Mouse (Mus musculus): ENCODE data around the gene Milr1.
"Not testable (repeated sequence)": the region's sequence is repeated elsewhere in the genome, so short reads cannot be mapped to it uniquely, and the experiment has no call there.

Gene Milr1

DNA sequence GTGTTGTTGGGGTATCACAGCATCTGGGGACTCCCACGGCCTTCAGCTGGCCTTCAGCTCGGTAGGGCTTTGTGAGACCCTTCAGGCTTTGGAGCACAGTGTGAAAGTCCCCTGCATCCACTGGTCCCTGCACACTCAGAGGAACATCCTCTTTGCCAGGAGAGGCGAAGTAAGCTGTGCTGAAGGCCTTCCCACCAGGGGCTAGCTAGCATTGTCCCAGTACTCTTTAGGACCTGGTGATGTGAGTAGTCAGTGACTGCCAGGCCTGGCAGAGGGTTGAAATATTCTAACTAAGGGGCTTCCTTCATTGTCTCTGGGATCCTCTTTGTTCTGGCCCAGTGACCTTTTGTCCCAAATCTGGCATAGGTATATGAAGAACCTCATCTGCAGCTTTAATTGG is 14.4 kb upstream of the Milr1 start:
- no peak for DNase-seq

DNA sequence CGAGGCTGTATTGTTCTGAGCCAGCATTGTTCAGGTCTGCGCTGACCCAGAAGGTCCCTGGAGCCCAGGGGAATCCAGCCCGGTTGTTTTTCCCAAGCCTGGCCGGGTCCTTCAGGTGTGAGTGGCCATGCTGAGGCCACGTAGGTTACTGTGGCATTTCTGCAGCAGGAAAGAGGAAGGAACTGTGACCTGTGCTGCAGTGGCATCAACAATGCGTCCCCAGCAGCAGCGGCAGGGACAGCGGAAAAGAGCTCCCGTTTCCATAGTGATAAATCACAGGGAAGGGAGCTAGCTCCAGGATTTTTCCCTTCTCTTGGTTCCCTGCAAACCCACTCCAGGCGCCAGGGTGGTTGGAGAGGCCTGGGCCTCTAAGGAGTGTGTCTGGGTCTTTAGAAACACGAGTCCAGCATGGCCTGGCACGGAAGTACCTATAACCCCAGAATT is 13.8 kb upstream of the Milr1 start:
- DNase-seq = peak; percentile 15

DNA sequence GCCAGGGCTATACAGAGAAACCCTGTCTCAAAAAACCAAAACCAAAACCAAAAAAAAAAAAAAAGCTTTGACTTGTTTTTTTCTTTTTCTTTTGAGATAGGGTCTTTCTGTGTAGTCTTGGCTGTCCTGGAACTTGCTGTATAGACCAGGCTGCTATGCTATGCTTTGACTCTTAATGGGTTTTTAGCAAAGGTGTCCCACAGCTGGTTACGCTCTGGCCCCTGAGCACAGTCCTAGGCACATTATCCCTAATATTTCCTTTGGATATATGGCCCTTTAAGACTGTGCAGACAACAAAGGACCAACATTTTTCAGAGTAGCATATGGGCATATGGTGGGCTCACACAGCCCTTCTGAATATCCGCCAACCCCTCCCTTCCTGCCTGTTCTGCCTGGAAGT is 11.9 kb upstream of the Milr1 start:
- DNase-seq = no peak

GRCm38 (mm10) chr11:106740724-106741123 is 10.3 kb upstream of the Milr1 start:
- not testable (repeated sequence) for DNase-seq

DNA sequence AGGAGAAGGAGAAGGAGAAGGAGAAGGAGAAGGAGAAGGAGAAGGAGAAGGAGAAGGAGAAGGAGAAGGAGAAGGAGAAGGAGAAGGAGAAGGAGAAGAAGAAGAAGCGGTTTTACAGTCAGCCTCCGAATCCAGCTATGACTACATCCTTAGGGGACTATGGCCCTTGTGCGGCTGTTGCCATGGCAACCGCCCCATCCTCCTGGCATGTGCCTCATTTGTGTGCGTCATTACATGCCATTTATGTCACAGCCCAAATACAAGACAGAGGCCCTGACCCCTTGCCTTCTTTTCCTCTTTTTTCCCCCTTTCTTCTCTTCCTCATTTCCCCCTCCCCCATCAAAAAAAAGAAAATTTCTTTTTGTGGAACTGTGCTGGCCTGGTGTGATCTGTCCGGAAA is 9.8 kb upstream of the Milr1 start:
- DNase-seq = peak; percentile 20

DNA sequence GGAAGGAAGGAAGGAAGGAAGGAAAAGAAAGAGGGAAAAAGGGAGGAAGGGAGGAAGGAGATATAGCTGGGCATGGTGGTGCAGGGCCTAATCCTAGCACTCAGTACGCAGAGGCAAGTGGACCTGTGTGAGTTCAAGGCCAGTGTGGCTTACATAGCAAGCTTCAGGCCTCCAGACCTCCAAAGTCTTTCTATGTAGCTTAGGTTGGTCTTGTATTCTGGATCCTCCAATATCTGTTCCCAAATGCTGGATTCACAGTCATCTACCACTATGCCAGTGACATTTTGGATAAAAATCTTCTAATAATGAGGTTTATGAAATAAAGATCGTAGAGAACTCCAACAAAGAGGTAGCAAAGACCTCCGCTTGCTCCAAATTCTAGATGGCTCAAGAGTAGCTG is 9.2 kb upstream of the Milr1 start:
- no peak for DNase-seq

- no peak for DNase-seq
These were observed 8.6 kb upstream of the Milr1 start for GRCm38 (mm10) chr11:106742388-106742841.

- DNase-seq = no peak
These were observed 6.1 kb upstream of the Milr1 start for GRCm38 (mm10) chr11:106744949-106745348.

DNA sequence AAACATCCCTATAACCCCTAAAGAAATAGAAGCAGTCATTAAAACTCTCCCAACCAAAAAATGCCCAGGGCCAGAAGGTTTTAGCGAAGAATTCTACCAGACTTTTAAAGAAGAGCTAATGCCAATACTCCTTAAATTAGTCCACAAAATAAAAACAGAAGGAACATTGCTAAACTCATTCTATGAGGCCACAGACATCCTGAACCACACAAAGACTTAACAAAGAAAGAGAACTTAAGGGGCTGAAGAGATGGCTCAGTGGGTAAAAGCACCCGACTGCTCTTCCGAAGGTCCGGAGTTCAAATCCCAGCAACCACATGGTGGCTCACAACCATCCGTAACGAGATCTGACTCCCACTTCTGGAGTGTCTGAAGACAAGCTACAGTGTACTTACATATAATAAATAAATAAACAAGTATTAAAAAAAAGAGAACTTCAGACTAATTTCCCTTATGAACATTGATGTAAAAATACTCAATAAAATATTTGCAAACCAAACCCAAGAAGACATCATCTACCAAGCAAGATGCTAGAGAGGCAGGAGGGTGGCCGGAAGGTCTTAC is 1.4 kb upstream of the Milr1 start:
- DNase-seq = not testable (repeated sequence)

- no peak for DNase-seq
These were observed 790 bp upstream of the Milr1 start, which contains the start of gene Pecam1 for GRCm38 (mm10) chr11:106750121-106750751. Gene Pecam1, minus strand, starts transcription at chr11:106750628.

GRCm38 (mm10) chr11:106752103-106752502 is 1.1 kb downstream of the Milr1 start:
- no peak for DNase-seq

DNA sequence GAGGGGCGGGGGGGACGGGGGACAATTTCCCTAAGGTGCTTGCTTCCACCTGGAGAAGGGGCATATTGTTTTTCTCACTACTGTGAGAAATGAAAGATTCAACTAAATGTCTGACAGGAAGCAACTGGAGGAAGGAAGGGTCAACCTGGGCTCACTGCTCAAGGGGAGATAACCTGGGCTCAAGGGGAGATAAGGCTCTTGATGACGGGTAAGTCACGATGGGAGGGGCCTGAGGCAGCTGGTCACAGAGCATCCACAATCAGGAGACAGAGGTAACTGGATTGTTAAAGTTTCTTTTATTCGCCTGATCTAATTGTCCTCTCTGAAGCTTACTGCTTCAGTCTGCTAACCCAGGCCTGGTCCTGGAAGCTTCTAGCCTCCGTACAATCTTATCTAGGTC is 2.3 kb downstream of the Milr1 start:
- no peak for DNase-seq

GRCm38 (mm10) chr11:106755583-106755982 is 4.6 kb downstream of the Milr1 start:
- no peak for DNase-seq

DNA sequence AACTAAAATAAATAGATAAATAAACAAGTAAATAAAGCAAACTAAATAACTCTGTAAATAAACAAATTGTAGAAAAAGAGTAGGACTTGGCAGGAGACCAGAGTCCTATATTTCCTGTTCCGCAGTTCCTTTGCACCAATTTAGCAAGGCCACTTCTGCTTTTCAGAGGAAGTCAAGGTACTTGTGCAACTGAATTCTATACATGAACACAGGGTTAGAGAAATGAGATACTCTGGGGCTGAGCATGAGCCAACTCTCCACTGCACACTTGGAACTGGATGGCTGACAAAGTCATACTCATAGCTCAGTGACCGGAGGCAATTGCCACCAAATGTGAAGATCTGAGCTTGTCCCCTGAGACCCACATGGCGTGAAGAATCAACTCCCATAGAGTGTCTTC is 8.0 kb downstream of the Milr1 start:
- DNase-seq = no peak

- no peak for DNase-seq
These were observed 9.5 kb downstream of the Milr1 start for GRCm38 (mm10) chr11:106760511-106760910.

DNA sequence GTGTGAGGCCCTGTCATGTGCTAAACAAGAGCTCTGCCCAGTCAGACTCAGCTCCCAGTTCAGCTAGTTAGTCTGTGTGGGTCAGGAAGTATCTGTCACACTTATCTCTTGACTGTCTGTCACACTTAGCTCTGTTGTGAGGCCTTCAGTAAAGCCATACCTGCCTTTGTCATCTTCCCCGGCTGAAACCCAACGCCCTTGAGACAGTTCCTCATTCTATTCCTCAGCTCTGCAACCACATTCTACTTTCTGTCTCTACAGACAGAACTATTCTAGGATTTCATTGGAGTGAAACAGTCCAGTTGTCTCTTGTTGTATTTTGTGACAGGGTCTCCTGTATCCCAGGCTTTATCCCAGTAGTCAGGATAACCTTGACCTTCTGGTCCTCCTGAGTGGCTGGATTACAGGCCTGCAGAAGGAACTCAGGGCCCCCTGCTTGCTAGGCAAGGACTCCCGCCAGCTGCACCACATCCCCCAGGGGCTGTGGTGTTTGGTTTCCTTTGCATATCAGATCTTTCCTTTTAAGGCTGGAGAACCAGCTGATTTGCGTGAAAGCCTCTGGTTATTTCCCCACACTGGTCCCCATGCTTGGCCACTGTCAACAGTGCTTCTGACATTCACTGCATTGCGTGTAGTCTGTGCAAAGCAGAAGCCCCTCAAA is 11.2 kb downstream of the Milr1 start:
- no peak for DNase-seq

DNA sequence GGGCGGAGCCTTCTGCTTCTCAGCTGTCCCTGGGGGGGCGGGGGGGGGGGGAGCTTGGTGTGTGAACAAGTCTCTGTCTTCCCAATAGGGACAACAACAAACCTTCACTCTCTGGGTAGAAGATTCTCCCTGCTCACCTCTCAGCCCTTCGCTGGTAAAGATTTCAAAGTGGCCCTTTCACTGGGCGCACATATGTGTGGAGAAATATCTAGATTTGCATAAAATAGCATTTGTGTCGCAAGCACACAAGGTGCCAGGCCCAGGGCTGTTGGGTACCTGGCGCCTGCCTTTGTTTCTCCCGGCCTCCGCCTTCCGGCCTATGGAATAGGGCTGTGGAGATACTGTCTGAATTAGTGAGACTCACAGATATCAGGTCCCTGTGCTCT is 11.8 kb downstream of the Milr1 start:
- no peak for DNase-seq

GRCm38 (mm10) chr11:106766611-106767162 is 15.7 kb downstream of the Milr1 start:
- no peak for DNase-seq

DNA sequence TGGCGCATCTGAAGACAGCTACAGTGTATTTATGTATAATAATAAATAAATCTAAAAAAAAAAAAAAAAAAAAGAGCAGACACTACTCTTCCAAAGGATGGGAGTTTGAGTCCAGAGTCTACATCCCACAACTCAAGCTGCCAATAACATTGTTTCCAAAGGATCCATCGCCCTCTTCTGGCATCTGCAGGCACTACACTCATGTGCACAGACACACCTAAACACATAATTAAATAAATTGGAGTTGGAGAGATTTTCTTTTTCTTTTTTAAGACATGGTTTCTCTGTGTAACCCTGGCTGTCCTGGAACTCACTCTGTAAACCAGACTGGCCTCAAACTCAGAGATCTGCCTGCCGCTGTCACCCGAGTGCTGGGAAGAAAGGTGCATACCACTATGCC is 16.5 kb downstream of the Milr1 start:
- DNase-seq = no peak

DNA sequence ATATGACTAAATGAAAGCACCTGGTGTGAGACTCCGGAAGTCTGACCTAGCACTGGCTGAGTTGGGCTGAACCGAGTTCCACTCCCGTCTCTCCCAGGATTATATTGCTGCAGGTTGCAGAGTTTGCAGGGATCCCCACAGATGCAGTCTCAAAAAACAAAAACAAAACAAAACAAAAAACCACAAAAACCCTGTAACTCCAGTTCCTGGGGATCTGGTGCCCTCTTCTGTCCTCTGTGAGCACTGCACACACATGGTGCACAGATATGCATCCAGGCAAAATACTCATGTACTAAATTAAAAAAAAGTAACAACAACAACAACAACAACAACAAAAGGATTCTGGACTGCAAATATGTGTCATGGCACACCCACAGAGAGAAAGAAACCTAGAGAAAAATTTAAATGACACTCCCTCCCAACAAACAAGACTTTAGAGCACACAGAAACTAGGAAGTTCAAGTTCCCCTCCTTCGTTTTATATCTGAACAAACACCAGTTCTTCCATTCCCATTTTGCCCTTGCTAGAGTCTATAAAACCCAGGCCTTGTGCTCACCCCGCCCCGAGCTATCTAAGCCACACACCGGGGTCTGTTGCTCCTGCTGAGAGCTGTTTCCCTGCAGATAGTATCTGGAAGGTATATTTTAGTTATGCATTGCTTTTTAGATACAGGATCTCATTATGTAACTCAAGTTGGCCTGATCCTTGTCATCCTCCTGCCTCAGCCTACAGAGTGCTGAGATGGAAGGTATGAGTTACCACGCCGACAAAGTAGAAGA is 19.4 kb downstream of the Milr1 start:
- no peak for DNase-seq

GRCm38 (mm10) chr11:106773061-106773460 is 22.0 kb downstream of the Milr1 start:
- no peak for DNase-seq

- no peak for DNase-seq
These were observed 25.9 kb downstream of the Milr1 start for GRCm38 (mm10) chr11:106776960-106777359.

GRCm38 (mm10) chr11:106777395-106777794 is 26.4 kb downstream of the Milr1 start:
- no peak for DNase-seq

All from right cerebral cortex, adult 18-20 months (tissue).